ENCODE assay signal across 8 mouse cellular contexts in genomic region chr9:29961954-29962867, GRCm38 (mm10). TPM values are rescaled to one million over a fixed set of nuclear protein-coding genes. Genes with fewer than 3 reads are reported as not detected.
DNase-seq lines count a peak whose midpoint lies in the region; ATAC-seq and TF ChIP-seq lines count a peak whose summit lies in the region.

No protein-coding gene starts in this region.

- no peaks in the 10 kb centered on the region for H3K36me3 ChIP-seq in liver, adult 2 months (ENCODE audit: control insufficient read depth, insufficient read depth, low read length)
- H3K36me3 ChIP-seq in heart, embryonic 15.5 days: no peaks in the 10 kb centered on the region
- no peaks in the 10 kb centered on the region for H3K36me3 ChIP-seq in neural tube, embryonic 13.5 days

- no peak for TF ChIP-seq CTCF in liver, adult 2 months (IDR thresholded peaks at IDR 0.05; ENCODE audit: low read depth, low read length)

- H3K27me3 ChIP-seq in liver, adult 2 months (ENCODE audit: control insufficient read depth, insufficient read depth, low read length): no peaks in the 10 kb centered on the region
- peaks cover 31% of the 10 kb centered on the region for H3K27me3 ChIP-seq in heart, embryonic 15.5 days
- peaks cover 8% of the 10 kb centered on the region; the same call in 1 of the 2 replicates for H3K27me3 ChIP-seq in neural tube, embryonic 13.5 days

- H3K4me1 ChIP-seq in liver, adult 2 months (ENCODE audit: control insufficient read depth, insufficient read depth, low read length): no peaks in the 10 kb centered on the region
- peaks cover 15% of the 10 kb centered on the region for H3K4me1 ChIP-seq in heart, embryonic 15.5 days (replicated peaks)
- H3K4me1 ChIP-seq in neural tube, embryonic 13.5 days (replicated peaks): peaks cover 45% of the 10 kb centered on the region

- intact Hi-C loops in left cerebral cortex, postnatal 25 days (cut with DNase I): loop anchor here (1.0 to 5.0 kb wide), 6 partner anchors 80 to 300 kb away; no protein-coding TSS in a partner anchor

- ATAC-seq in heart, embryonic 15.5 days (replicated peaks; ENCODE audit: insufficient number of reproducible peaks, insufficient read depth, low FRiP score, low read depth): no peak
- peak; percentile 79 for ATAC-seq in neural tube, embryonic 13.5 days (ENCODE audit: low read depth)
- no peak for ATAC-seq in erythroblast, adult 5-6 weeks (replicated peaks; ENCODE audit: low FRiP score, poor library complexity, severe bottlenecking)
- no peak for ATAC-seq in inflammation-experienced regulatory T-cells, adult 6 months

- DNase-seq in liver, adult 2 months (ENCODE audit: extremely low read depth, low read depth, low spot score): no peak
- no peak for DNase-seq in liver
- DNase-seq in cerebellum, postnatal 4 days (ENCODE audit: low spot score in 2 of 2): peak; percentile 32 to 41
- DNase-seq in left cerebral cortex, postnatal 25 days (ENCODE audit: low spot score in 2 of 2): peak; percentile 60

- peak overlapping the region; percentile 29; the same call in 1 of the 2 replicates for H3K9ac ChIP-seq in liver, adult 2 months (ENCODE audit: low read depth, low read length)
- peak overlapping the region; percentile 25; the same call in 1 of the 2 replicates for H3K9ac ChIP-seq in heart, embryonic 15.5 days
- H3K9ac ChIP-seq in neural tube, embryonic 13.5 days: peak overlapping the region; percentile 77

- H3K79me2 ChIP-seq in liver, adult 2 months (ENCODE audit: control insufficient read depth, insufficient read depth, low read length): no peaks in the 10 kb centered on the region

- peak overlapping the region; percentile 31 for H3K4me3 ChIP-seq in liver, adult 2 months (ENCODE audit: insufficient read depth, low read depth, low read length)
- H3K4me3 ChIP-seq in heart, embryonic 15.5 days: peak overlapping the region; percentile 50
- H3K4me3 ChIP-seq in neural tube, embryonic 13.5 days: peak overlapping the region; percentile 49

- H3K4me2 ChIP-seq in heart, embryonic 15.5 days: peak overlapping the region; percentile 83
- peak overlapping the region; percentile 69 for H3K4me2 ChIP-seq in neural tube, embryonic 13.5 days

- H3K9me3 ChIP-seq in heart, embryonic 15.5 days (replicated peaks): no peaks in the 10 kb centered on the region
- H3K9me3 ChIP-seq in neural tube, embryonic 13.5 days: no peaks in the 10 kb centered on the region

- no peak for TF ChIP-seq POLR2A in liver, adult 2 months (IDR thresholded peaks at IDR 0.05; ENCODE audit: extremely low read depth, insufficient read depth, low read length)

- H3K27ac ChIP-seq in liver, adult 2 months (replicated peaks; ENCODE audit: insufficient read depth, low read depth, low read length): no peak overlapping the region
- no peak overlapping the region for H3K27ac ChIP-seq in heart, embryonic 15.5 days
- peak overlapping the region; percentile 82 for H3K27ac ChIP-seq in neural tube, embryonic 13.5 days (replicated peaks)

- WGBS in liver, adult 2 months: 3% methylated on average over 38 of the region's 38 CpGs
- WGBS in heart, embryonic 15.5 days: 1% methylated on average over 38 of the region's 38 CpGs
- under 1% methylated on average over 38 of the region's 38 CpGs for WGBS in neural tube, embryonic 13.5 days

RNA-seq across cellular contexts. Expression of gene Ntm, which starts 0.7 kb away (rescaled TPM):
- total RNA-seq in liver, adult 2 months (2014; rRNA removed): 3.1 and 3.2 TPM in 2 replicates
- 0.91 and 2.1 TPM in 2 replicates for polyA plus RNA-seq in liver, adult 2 months (2012; rRNA removed)
- 26.5 and 30.4 TPM in 2 replicates for polyA plus RNA-seq in heart, embryonic 15.5 days (2015; fragmentation: Nextera tagmentation; extraction: Ambion mirVana)
- 100 to 1,000 TPM; 288 to 306 TPM for total RNA-seq in left cerebral cortex, postnatal 25 days (2021)
- polyA plus RNA-seq in neural tube, embryonic 13.5 days (2015; fragmentation: Nextera tagmentation; extraction: Ambion mirVana): 150 and 151 TPM in 2 replicates
- total RNA-seq in erythroblast, adult 5-6 weeks (2015; ENCODE audit: low replicate concordance): not detected in 2 replicates
- not detected in 2 replicates for total RNA-seq in erythroblast, adult 5-6 weeks (2017; ENCODE audit: low replicate concordance)
- polyA plus RNA-seq in inflammation-experienced regulatory T-cells, adult 6 months (2017; shearing (Covaris generic)): not detected

Comparison
In these comparisons a context has a peak if more than half of its experiments do, and no peak if none do; other contexts are left out.
1. DNase-seq: peak in cerebellum, postnatal 4 days (2 of 2) and left cerebral cortex, postnatal 25 days (2 of 2); none in liver, adult 2 months (single experiment) and liver (single experiment).
2. H3K9ac ChIP-seq: peak in every context shown above with its lines; median percentile 77 in neural tube, embryonic 13.5 days; 29 in liver, adult 2 months; 25 in heart, embryonic 15.5 days.
3. Peak in every context shown above with its lines, with median percentiles within 50 percentile points of each other: H3K4me3 ChIP-seq.